Mouse (Mus musculus): Measurements from ENCODE around the gene Dolpp1. TPM values are rescaled to one million over a fixed set of nuclear protein-coding genes. Genes with fewer than 3 reads are reported as not detected.

Dolpp1 gene
- 16.1 and 16.7 TPM in 2 replicates for polyA plus RNA-seq (2015; fragmentation: Nextera tagmentation; extraction: Ambion mirVana)

DNA sequence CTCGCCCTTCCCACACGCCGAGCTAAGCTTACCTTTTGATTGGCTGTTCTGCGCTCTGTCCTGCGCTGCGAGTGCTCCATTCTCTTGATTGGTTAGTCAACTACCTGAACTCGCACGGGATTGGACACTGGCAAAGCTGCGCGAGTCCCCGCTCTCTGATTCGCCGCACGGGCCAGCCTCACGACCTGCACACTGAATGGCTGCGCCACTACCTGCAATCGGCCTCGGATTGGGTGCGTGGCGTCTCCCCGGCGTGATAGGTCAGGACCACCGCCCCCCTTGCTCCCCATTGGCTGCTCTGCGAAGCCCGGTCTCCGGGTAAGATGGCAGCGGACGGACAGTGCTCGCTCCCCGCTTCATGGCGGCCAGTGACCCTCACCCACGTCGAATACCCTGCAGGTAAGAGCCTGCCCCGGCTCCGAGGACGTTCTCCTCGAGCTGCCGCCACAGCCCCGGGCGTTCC, at the start of gene Dolpp1:
Dolpp1 (plus strand) TSS at position 141 of the 463 bp plus-strand sequence.

DNA sequence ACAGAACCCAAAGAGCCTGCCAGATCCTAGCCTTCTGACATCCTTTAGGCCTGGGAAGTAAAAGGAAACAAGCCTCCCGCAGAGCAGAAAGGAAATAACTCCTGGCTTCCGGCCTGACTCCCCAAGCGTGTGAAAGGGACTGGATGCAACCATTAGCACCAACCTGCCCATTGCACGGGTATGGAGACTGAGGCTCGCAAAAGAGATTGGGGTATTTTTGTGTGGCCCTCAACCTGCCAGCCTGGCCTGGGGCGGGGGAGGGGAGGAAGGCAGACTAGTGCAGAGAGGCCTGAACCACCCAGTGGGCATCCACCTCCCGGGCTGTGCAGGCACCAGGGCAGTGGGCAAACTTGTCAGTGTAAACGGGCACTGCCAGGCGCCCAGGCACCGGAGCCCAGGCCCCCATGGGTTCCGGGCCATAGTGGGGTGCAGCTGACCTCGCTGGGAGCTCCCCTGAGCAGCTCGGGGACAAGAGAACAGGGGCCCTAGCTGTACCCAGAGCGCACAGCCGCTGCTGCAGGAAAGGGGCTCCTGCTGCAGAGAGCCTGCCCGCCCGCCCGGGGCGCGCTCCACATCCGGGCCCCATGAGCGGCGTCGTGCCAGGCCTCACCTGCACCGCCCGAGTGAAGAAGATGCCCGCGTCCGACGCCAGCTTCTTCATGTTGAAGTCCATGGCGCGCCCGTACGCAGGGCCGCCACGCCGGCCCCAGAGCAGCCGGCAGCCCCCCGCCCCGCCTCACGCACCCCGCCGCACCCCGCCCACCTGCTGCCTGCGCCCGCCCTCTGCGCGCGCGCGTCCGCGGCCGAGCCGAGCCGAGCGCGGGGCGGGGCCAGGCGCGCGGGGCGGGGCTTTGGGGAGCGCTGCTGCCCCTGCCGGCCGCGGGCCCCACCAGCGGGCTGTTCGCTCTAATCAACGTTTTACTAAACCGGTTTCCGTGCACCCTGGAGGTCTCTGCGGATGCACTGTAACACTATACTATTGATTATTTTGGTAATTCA, 33.2 kb upstream of the Dolpp1 start, which contains the start of gene Sh3glb2:
Sh3glb2 (minus strand) TSS at position 805 of the 999 bp plus-strand sequence.

DNA sequence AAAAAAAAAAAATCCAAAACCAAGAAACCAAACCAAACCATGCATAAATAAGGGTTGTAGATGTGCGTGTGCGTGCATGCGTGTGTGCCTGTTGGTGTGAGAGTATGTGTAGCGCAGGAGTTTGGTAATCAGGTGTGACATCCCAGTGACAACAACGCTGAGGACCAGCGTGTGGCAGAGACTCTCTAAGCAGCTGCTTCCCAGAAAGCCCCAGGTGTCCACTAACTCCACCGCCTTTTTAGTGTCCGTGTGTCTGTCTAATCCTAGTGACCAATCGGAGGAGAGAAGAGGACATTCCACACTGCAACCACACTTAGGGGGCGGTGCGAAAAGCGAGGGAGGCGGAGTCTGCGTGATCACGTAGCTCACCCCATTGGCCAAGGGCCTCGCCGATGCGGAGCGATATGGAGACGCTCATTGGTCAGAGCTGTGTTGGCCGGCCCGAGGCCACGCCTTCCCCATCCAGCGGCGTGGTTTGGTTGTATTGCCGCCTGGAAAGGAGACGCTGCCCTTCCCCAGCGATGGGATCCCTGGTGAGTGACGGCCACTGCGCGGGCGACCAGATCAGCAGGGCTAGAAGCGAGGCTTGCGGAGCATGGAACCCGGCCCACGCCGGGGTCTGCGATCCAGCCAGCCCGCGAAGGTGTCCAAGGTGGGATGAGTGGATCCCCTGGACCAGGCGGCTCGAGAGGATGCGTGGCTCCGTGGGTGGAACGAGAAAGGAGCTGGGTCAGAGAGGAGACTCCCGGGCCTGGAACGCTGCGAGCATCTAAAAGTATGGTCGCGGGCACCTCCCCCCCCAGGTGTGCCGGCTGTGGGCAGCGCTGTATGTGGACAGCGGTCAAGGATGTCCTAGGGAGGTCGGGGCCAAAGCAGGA, 28.0 kb upstream of the Dolpp1 start, which contains the start of gene Miga2:
Miga2 (plus strand) TSS at position 461 of the 878 bp plus-strand sequence.

DNA sequence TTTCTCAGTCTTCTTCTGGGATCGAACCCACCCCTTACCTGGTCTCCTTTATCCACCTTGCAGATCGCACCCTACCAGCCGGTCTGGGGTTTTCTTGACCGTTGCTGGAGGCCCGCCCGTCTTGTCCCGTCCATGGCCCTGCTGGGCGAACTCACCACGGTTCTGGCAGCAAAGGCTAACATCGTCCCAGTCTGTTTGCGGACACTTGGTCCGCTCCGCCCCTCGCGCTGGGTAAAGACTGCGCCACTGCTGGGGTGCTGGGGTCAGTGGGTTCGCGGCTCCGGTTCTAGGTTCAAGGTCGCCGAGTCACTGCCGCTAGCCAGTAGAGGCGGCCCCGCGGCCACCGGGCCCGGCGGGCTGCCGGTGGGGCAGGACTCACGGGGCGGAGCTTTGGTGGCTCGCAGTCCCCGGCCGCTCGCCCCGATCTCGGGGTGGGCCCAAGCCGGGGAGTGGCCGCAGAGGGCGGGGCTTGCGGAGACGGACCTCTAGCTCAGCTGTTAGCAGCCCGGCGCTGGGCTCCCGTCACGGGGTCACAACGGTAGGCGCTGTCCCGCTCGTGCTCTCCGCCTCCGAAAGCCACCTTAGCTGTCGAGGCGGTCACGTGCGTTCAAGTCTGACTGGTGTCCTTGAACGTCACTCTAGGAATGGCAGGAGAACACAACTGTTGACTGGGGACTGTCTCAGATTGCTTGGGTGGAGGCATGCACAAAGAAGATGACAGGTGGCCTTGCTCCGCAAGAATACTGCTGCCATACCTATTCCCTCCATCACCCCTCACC, 23.3 kb downstream of the Dolpp1 start, which contains the start of gene Crat:
Crat (minus strand) TSS at position 657 of the 779 bp plus-strand sequence.

DNA sequence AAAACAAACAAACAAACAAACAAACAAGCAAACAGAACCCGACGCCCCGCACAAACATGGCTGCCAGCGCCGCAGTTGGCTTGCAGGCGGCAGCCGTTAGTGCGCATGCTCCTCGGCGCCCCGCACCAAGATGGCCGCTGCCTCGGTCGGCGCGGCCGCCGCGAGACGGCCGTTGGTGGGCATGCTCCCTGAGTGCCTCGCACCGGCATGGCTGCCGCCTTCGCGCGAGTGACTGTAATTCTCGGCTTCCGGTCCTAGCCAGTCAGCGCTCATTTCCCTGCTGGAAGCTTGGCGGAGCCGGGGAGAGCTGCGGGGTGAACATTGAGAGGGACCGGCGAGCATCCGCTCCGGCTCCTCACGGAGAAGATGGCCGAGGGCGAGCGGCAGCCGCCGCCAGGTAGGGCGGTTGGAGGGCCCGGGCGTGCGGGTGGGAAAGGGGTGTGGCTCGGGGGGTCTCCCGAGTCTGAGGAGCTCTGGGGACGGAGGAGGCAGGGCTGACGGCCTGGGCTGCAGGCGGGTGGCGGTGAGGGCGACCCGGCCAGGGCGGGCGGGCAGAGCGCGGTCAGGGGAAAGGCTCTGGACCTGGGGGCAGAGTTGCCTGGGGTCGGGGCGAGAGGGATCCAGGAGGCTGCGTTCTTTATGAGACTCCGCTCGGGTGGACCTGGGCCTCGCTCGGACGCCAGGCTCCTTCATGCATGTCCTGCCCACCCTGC, 24.0 kb downstream of the Dolpp1 start, which contains the start of gene Ptpa:
Ptpa (plus strand) TSS at position 104 of the 713 bp plus-strand sequence.

Other genes with a start within 250 kb of the Dolpp1 start
- gene Endog, start 220.8 kb upstream of the Dolpp1 start, polyA plus RNA-seq (2015; fragmentation: Nextera tagmentation; extraction: Ambion mirVana) = 15.6 and 15.9 TPM in 2 replicates
- gene Spout1, start 213.8 kb upstream of the Dolpp1 start, polyA plus RNA-seq (2015; fragmentation: Nextera tagmentation; extraction: Ambion mirVana) = 21.5 and 24.4 TPM in 2 replicates
- 5.0 and 5.9 TPM in 2 replicates for gene Kyat1, start 186.4 kb upstream of the Dolpp1 start, polyA plus RNA-seq (2015; fragmentation: Nextera tagmentation; extraction: Ambion mirVana)
- gene Lrrc8a, start 154.5 kb upstream of the Dolpp1 start, polyA plus RNA-seq (2015; fragmentation: Nextera tagmentation; extraction: Ambion mirVana) = 17.3 and 19.2 TPM in 2 replicates
- 0.06 and 0.08 TPM in 2 replicates for gene Gm28035, start 151.7 kb upstream of the Dolpp1 start, polyA plus RNA-seq (2015; fragmentation: Nextera tagmentation; extraction: Ambion mirVana)
- 4.4 and 6.5 TPM in 2 replicates for gene Phyhd1, start 126.1 kb upstream of the Dolpp1 start, polyA plus RNA-seq (2015; fragmentation: Nextera tagmentation; extraction: Ambion mirVana)
- gene Gm28038, start 111.2 kb upstream of the Dolpp1 start, polyA plus RNA-seq (2015; fragmentation: Nextera tagmentation; extraction: Ambion mirVana) = not detected in 2 replicates
- gene Dolk, start 105.9 kb upstream of the Dolpp1 start, polyA plus RNA-seq (2015; fragmentation: Nextera tagmentation; extraction: Ambion mirVana) = 12.5 and 13.7 TPM in 2 replicates
- 17.0 and 17.5 TPM in 2 replicates for gene Nup188, start 105.9 kb upstream of the Dolpp1 start, polyA plus RNA-seq (2015; fragmentation: Nextera tagmentation; extraction: Ambion mirVana)
- 29.2 and 29.6 TPM in 2 replicates for gene Sh3glb2, start 32.9 kb upstream of the Dolpp1 start, polyA plus RNA-seq (2015; fragmentation: Nextera tagmentation; extraction: Ambion mirVana)
- 9.0 and 10.8 TPM in 2 replicates for gene Miga2, start 28.0 kb upstream of the Dolpp1 start, polyA plus RNA-seq (2015; fragmentation: Nextera tagmentation; extraction: Ambion mirVana)
- gene Crat, start 23.6 kb downstream of the Dolpp1 start, polyA plus RNA-seq (2015; fragmentation: Nextera tagmentation; extraction: Ambion mirVana) = 26.9 and 28.0 TPM in 2 replicates
- 180 and 187 TPM in 2 replicates for gene Ptpa, start 23.8 kb downstream of the Dolpp1 start, polyA plus RNA-seq (2015; fragmentation: Nextera tagmentation; extraction: Ambion mirVana)
- gene Ier5l, start 82.0 kb downstream of the Dolpp1 start, polyA plus RNA-seq (2015; fragmentation: Nextera tagmentation; extraction: Ambion mirVana) = 1.1 and 1.3 TPM in 2 replicates
- 0.46 and 0.53 TPM in 2 replicates for gene Cstad, start 202.8 kb downstream of the Dolpp1 start, polyA plus RNA-seq (2015; fragmentation: Nextera tagmentation; extraction: Ambion mirVana)